Mouse (Mus musculus) cerebellum, postnatal 4 days (tissue): ENCODE measurements at regions not wholly inside any gene's neighbourhood (a gene's known extent, or its start where the extent isn't known, plus 50 kb on each side); places are given as distances from the start of the nearest gene placed in this dataset.
"Not testable (repeated sequence)": the region's sequence is repeated elsewhere in the genome, so short reads cannot be mapped to it uniquely, and the experiment has no call there.

Experiments
- DNase-seq, 2 experiments: peaks; one replicate each; pipeline ENCODE4 v3.0.0; 2022; ENCODE audit warnings: low spot score in 2 of 2, mixed read lengths in 1 of 2

GRCm38 (mm10) chr3:5806947-5807575 lies 56.5 kb downstream of the Gm8797 start:
- DNase-seq, result no peak

- DNase-seq, result no peak
These were observed 60.5 kb downstream of the Gm8797 start for GRCm38 (mm10) chr3:5811071-5811590.

- DNase-seq, result not testable (repeated sequence)
These were observed 69.6 kb downstream of the Gm8797 start for GRCm38 (mm10) chr3:5820243-5820642.

GRCm38 (mm10) chr3:5860237-5860636 lies 109.6 kb downstream of the Gm8797 start:
- DNase-seq, result peak; percentile 100

- no peak for DNase-seq
These were observed 119.8 kb downstream of the Gm8797 start for GRCm38 (mm10) chr3:5870407-5870806.

- DNase-seq, result no peak
These were observed 128.5 kb downstream of the Gm8797 start for GRCm38 (mm10) chr3:5879113-5879512.

- no peak for DNase-seq
These were observed 166.9 kb downstream of the Gm8797 start for GRCm38 (mm10) chr3:5917536-5917935.

GRCm38 (mm10) chr3:5950243-5950642 lies 199.6 kb downstream of the Gm8797 start:
- DNase-seq, result not testable (repeated sequence)

GRCm38 (mm10) chr3:5989011-5989645 lies 238.5 kb downstream of the Gm8797 start:
- not testable (repeated sequence) for DNase-seq

- DNase-seq, result no peak
These were observed 253.8 kb downstream of the Gm8797 start for GRCm38 (mm10) chr3:6004423-6004822.

GRCm38 (mm10) chr3:6018749-6019148 lies 268.1 kb downstream of the Gm8797 start:
- no peak for DNase-seq

- not testable (repeated sequence) for DNase-seq
These were observed 290.7 kb downstream of the Gm8797 start for GRCm38 (mm10) chr3:6041325-6041724.

GRCm38 (mm10) chr3:6049472-6050045 lies 299.0 kb downstream of the Gm8797 start:
- DNase-seq, result no peak

- DNase-seq, result no peak
These were observed 301.3 kb downstream of the Gm8797 start for GRCm38 (mm10) chr3:6051901-6052300.

- DNase-seq, result no peak
These were observed 333.2 kb downstream of the Gm8797 start for GRCm38 (mm10) chr3:6083855-6084254.

- no peak for DNase-seq
These were observed 336.7 kb downstream of the Gm8797 start for GRCm38 (mm10) chr3:6087267-6087666.

- DNase-seq, result no peak
These were observed 343.3 kb downstream of the Gm8797 start for GRCm38 (mm10) chr3:6093931-6094330.

GRCm38 (mm10) chr3:6094410-6094809 lies 343.8 kb downstream of the Gm8797 start:
- not testable (repeated sequence) for DNase-seq

GRCm38 (mm10) chr3:6100863-6101262 lies 350.3 kb downstream of the Gm8797 start:
- DNase-seq, result no peak

- DNase-seq, result no peak
These were observed 352.3 kb downstream of the Gm8797 start for GRCm38 (mm10) chr3:6102866-6103265.

- DNase-seq, result peak in 1 of 2 experiments; percentile 7
These were observed 356.1 kb downstream of the Gm8797 start for GRCm38 (mm10) chr3:6106659-6107058.

GRCm38 (mm10) chr3:6107377-6108155 lies 357.0 kb downstream of the Gm8797 start:
- no peak for DNase-seq
